Mouse (Mus musculus): ENCODE data around the gene Mier2.

The Mier2 gene

GRCm38 (mm10) chr10:79554330-79555237 is at the start of gene Mier2:
Gene Mier2 (minus strand): TSS chr10:79555199.
- in situ Hi-C loops (cut with MboI, MseI) = no loop called here

GRCm38 (mm10) chr10:79597936-79598230 is 42.9 kb upstream of the Mier2 start:
- in situ Hi-C loops (cut with MboI, MseI) = no loop called here

- in situ Hi-C loops (cut with MboI, MseI) = no loop called here
Observed at GRCm38 (mm10) chr10:79597051-79597935, 42.3 kb upstream of the Mier2 start.

- in situ Hi-C loops (cut with MboI, MseI) = no loop called here
Observed at GRCm38 (mm10) chr10:79595590-79595929, 40.6 kb upstream of the Mier2 start.

- in situ Hi-C loops (cut with MboI, MseI) = no loop called here
Observed at GRCm38 (mm10) chr10:79594872-79595589, 40.0 kb upstream of the Mier2 start.

- in situ Hi-C loops (cut with MboI, MseI) = no loop called here
Observed at GRCm38 (mm10) chr10:79594111-79594510, 39.1 kb upstream of the Mier2 start.

GRCm38 (mm10) chr10:79590702-79591101 is 35.7 kb upstream of the Mier2 start:
- in situ Hi-C loops (cut with MboI, MseI) = no loop called here

- in situ Hi-C loops (cut with MboI, MseI) = no loop called here
Observed at GRCm38 (mm10) chr10:79587752-79588126, 32.7 kb upstream of the Mier2 start.

- in situ Hi-C loops (cut with MboI, MseI) = no loop called here
Observed at GRCm38 (mm10) chr10:79587061-79587751, 32.2 kb upstream of the Mier2 start, which contains the start of gene Theg. Gene Theg (minus strand): TSS chr10:79587331.

GRCm38 (mm10) chr10:79586243-79586642 is 31.2 kb upstream of the Mier2 start:
- in situ Hi-C loops (cut with MboI, MseI) = no loop called here

- in situ Hi-C loops (cut with MboI, MseI) = no loop called here
Observed at GRCm38 (mm10) chr10:79585723-79586122, 30.7 kb upstream of the Mier2 start.

- in situ Hi-C loops (cut with MboI, MseI) = no loop called here
Observed at GRCm38 (mm10) chr10:79585136-79585535, 30.1 kb upstream of the Mier2 start.

- in situ Hi-C loops (cut with MboI, MseI) = no loop called here
Observed at GRCm38 (mm10) chr10:79584426-79584825, 29.4 kb upstream of the Mier2 start.

- in situ Hi-C loops (cut with MboI, MseI) = no loop called here
Observed at GRCm38 (mm10) chr10:79584021-79584420, 29.0 kb upstream of the Mier2 start.

GRCm38 (mm10) chr10:79581501-79581900 is 26.5 kb upstream of the Mier2 start:
- in situ Hi-C loops (cut with MboI, MseI) = no loop called here

GRCm38 (mm10) chr10:79580811-79581210 is 25.8 kb upstream of the Mier2 start:
- in situ Hi-C loops (cut with MboI, MseI) = no loop called here

- in situ Hi-C loops (cut with MboI, MseI) = no loop called here
Observed at GRCm38 (mm10) chr10:79580356-79580755, 25.4 kb upstream of the Mier2 start.

- in situ Hi-C loops (cut with MboI, MseI) = no loop called here
Observed at GRCm38 (mm10) chr10:79579781-79580180, 24.8 kb upstream of the Mier2 start.

GRCm38 (mm10) chr10:79578891-79579290 is 23.9 kb upstream of the Mier2 start:
- in situ Hi-C loops (cut with MboI, MseI) = no loop called here

- in situ Hi-C loops (cut with MboI, MseI) = no loop called here
Observed at GRCm38 (mm10) chr10:79578276-79578675, 23.3 kb upstream of the Mier2 start.

GRCm38 (mm10) chr10:79577376-79577775 is 22.4 kb upstream of the Mier2 start:
- in situ Hi-C loops (cut with MboI, MseI) = no loop called here

All from regulatory T cell (primary cell).